Mouse (Mus musculus) forelimb bud, embryonic 11.5 days (tissue): ENCODE results near the gene H2afb2.

ENCODE experiments used
- DNase-seq: peaks from one replicate; pipeline ENCODE4 v3.0.0-alpha.2; 2012; ENCODE audit warnings: low read depth, low spot score

The H2afb2 gene

GRCm38 (mm10) chrX:116680878-116681277 is at the start of gene H2afb2:
TSS of gene H2afb2 (plus strand) at chrX:116681178.
- DNase-seq: no peak
